Mouse (Mus musculus) lung, adult 2 months (tissue): ENCODE measurements around the gene Nfya.

Experiments used
- CTCF ChIP-seq: fragments of 200-500 bp; IDR thresholded peaks from 2 replicates; pipeline ENCODE4 v1.5.1; 2011; ENCODE audit warnings: mild to moderate bottlenecking, low read length, control low read depth; ENCODE audit not compliant: insufficient read depth
- POLR2A ChIP-seq: fragments of 200-500 bp; IDR thresholded peaks from 2 replicates; pipeline ENCODE4 v1.6.1; 2011; ENCODE audit warnings: low read depth, mild to moderate bottlenecking, control low read depth, low read length, borderline replicate concordance; ENCODE audit errors: extremely low read depth

DNA sequence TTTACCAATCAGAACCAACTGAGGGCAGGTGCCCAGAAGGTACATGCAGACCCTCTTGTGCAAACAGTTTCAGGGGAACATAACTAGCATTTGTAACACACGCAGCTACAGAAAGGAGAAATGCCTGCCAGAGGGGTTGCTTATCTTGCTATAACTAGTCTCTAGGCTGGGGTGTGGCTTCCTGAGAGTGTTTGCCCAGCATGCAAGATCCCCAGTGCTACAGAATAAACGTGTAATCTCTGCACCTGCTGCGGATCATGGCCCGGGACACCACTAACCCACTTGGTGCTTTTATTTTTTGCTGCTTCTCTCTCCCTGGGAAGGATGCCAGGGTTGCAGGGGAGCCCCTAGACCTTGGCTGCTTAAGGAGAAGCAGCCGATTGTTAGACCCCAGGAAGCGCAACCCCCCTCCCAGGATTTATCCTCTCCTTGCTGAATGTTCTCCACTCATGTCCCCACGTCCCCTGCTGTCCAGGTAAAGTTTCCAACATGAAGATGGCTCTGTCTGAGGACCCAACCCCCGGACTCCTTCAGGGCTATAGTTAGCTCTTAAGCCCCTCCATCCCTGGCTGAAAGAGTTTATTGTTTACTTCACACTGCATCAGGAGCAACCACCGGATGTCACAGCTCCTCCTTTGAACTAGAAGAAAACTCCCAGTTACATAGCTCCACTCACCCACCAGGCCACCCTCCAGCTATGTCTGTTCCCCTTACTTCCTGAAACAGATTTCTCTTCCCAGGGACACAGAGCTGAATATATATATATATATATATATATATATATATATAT is 16.3 kb upstream of the Nfya start:
- TF ChIP-seq CTCF, result no peak
- TF ChIP-seq POLR2A, result no peak
